10 mouse cellular contexts compared by ENCODE assay signal in genomic region chr6:48683263-48683821, GRCm38 (mm10). TPM values are rescaled to one million over a fixed set of nuclear protein-coding genes. Genes with fewer than 3 reads are reported as not detected.
"Had no signal": no experiment of that assay in that cellular context is flagged by ENCODE, and none has a peak within 500 bp of the region (broad histone marks: within the 10 kb centered on the region; RNA-seq: fewer than 3 reads in every experiment).

No protein-coding gene starts in this region.

RNA-seq across cellular contexts. Expression of gene Gm28053, which starts 35.1 kb away (rescaled TPM):
- polyA plus RNA-seq: neural tube, embryonic 11.5 days; neural tube, embryonic 14.5 days; neural tube, embryonic 15.5 days; small intestine, adult 2 months; testis, adult 2 months had no signal

RNA-seq across cellular contexts. Expression of gene Gimap7, which starts 35.1 kb away (rescaled TPM):
- polyA plus RNA-seq: neural tube, embryonic 11.5 days; neural tube, embryonic 12.5 days; neural tube, embryonic 13.5 days; neural tube, embryonic 14.5 days; neural tube, embryonic 15.5 days; stomach, embryonic 14.5 days; stomach, embryonic 15.5 days; stomach, postnatal 0 days; testis, adult 2 months had no signal
